Comparison of ENCODE assay signal across 9 mouse cellular contexts in genomic region chr16:43504556-43504955, GRCm38 (mm10).
DNase-seq lines count a peak whose midpoint lies in the region; ATAC-seq and TF ChIP-seq lines count a peak whose summit lies in the region.
"Had no signal": no experiment of that assay in that cellular context is flagged by ENCODE, and none has a peak within 500 bp of the region (broad histone marks: within the 10 kb centered on the region; RNA-seq: fewer than 3 reads in every experiment).

No protein-coding gene starts in this region.

- TF ChIP-seq POLR2A in cerebellum, adult 2 months (IDR thresholded peaks at IDR 0.05; ENCODE audit: borderline replicate concordance, insufficient read depth, low read length): no peak

- peak overlapping the region; percentile 73 for H3K9ac ChIP-seq in hindbrain, embryonic 15.5 days
- H3K9ac ChIP-seq in neural tube, embryonic 14.5 days (replicated peaks; ENCODE audit: low read depth, low read length): peak overlapping the region; percentile 81
- H3K9ac ChIP-seq: stomach, embryonic 15.5 days had no signal

- DNase-seq in cerebellum, adult 2 months: peak in 1 of 2 experiments; percentile 41
- no peak for DNase-seq in layer of hippocampus, adult 2 months (ENCODE audit: low spot score in 2 of 2)
- DNase-seq in layer of hippocampus, adult 9-10 months (ENCODE audit: low spot score): no peak
- no peak for DNase-seq in adrenal gland, postnatal 36 days
- no peak for DNase-seq in thymus, adult 18-20 months

- H3K4me1 ChIP-seq in cerebellum, adult 2 months (ENCODE audit: control insufficient read depth, insufficient read depth, low read length): peaks cover 8% of the 10 kb centered on the region; the same call in 1 of the 2 replicates
- peaks cover 40% of the 10 kb centered on the region for H3K4me1 ChIP-seq in hindbrain, embryonic 15.5 days (replicated peaks)
- H3K4me1 ChIP-seq in neural tube, embryonic 14.5 days (ENCODE audit: control insufficient read depth, insufficient read depth, low read length): peaks cover 17% of the 10 kb centered on the region

- no peaks in the 10 kb centered on the region for H3K9me3 ChIP-seq in hindbrain, embryonic 15.5 days
- no peaks in the 10 kb centered on the region for H3K9me3 ChIP-seq in neural tube, embryonic 14.5 days (ENCODE audit: control insufficient read depth, low read length)
- H3K9me3 ChIP-seq: stomach, embryonic 15.5 days had no signal

- H3K27me3 ChIP-seq in cerebellum, adult 2 months (ENCODE audit: control insufficient read depth, insufficient read depth, low read length): no peaks in the 10 kb centered on the region
- no peaks in the 10 kb centered on the region for H3K27me3 ChIP-seq in hindbrain, embryonic 15.5 days
- no peaks in the 10 kb centered on the region for H3K27me3 ChIP-seq in neural tube, embryonic 14.5 days (ENCODE audit: control insufficient read depth, insufficient read depth, low read length)
- H3K27me3 ChIP-seq: stomach, embryonic 15.5 days had no signal

- 44% methylated on average over 1 of the region's 1 CpGs for WGBS in cerebellum, adult 2 months
- WGBS in hindbrain, embryonic 15.5 days: 14% methylated on average over 1 of the region's 1 CpGs
- WGBS in neural tube, embryonic 14.5 days: 8% methylated on average over 1 of the region's 1 CpGs

- peak overlapping the region; percentile 72; the same call in 1 of the 2 replicates for H3K27ac ChIP-seq in cerebellum, adult 2 months (ENCODE audit: insufficient read depth, low read length)
- H3K27ac ChIP-seq in layer of hippocampus, adult 2 months: peak overlapping the region; percentile 99
- H3K27ac ChIP-seq in hindbrain, embryonic 15.5 days (replicated peaks): peak overlapping the region; percentile 96
- peak overlapping the region; percentile 93 for H3K27ac ChIP-seq in neural tube, embryonic 14.5 days (ENCODE audit: low read depth, low read length)
- H3K27ac ChIP-seq: stomach, embryonic 15.5 days had no signal

- peak overlapping the region; percentile 79 for H3K4me3 ChIP-seq in cerebellum, adult 2 months (replicated peaks; ENCODE audit: insufficient read depth, low read depth, low read length)
- peak overlapping the region; percentile 72 for H3K4me3 ChIP-seq in layer of hippocampus, adult 2 months
- peak overlapping the region; percentile 66 for H3K4me3 ChIP-seq in hindbrain, embryonic 15.5 days
- H3K4me3 ChIP-seq in neural tube, embryonic 14.5 days (ENCODE audit: low read depth, low read length): peak overlapping the region; percentile 46

- TF ChIP-seq CTCF in cerebellum, adult 2 months (IDR thresholded peaks at IDR 0.05; ENCODE audit: borderline replicate concordance, insufficient read depth, low read depth, low read length): no peak
- no peak for TF ChIP-seq CTCF in layer of hippocampus, adult 2 months (conservative IDR thresholded peaks at IDR 0.05)

- no peaks in the 10 kb centered on the region for H3K36me3 ChIP-seq in hindbrain, embryonic 15.5 days
- H3K36me3 ChIP-seq in neural tube, embryonic 14.5 days (ENCODE audit: control insufficient read depth, insufficient read depth, low read length): no peaks in the 10 kb centered on the region
- H3K36me3 ChIP-seq: stomach, embryonic 15.5 days had no signal

- ATAC-seq in cerebellum, adult (ENCODE audit: insufficient number of reproducible peaks, low FRiP score, low TSS enrichment): no peak
- no peak for ATAC-seq in hindbrain, embryonic 15.5 days (ENCODE audit: low FRiP score, low read depth)
- no peak for ATAC-seq in neural tube, embryonic 14.5 days (ENCODE audit: low read depth)

- peak overlapping the region; percentile 58 for H3K4me2 ChIP-seq in hindbrain, embryonic 15.5 days
- H3K4me2 ChIP-seq in neural tube, embryonic 14.5 days (ENCODE audit: low read depth, low read length): peak overlapping the region; percentile 72
